Mouse (Mus musculus) liver, embryonic 13.5 days (tissue): ENCODE results near the gene Elp5. TPM values are rescaled to one million over a fixed set of nuclear protein-coding genes. Genes with fewer than 3 reads are reported as not detected.

Source experiments
- ATAC-seq: fragments of 200-750 bp; cut with Nextera tagmentation; 2 replicates; pipeline ENCODE4 v1.8.0; 2017; ENCODE audit warnings: low read depth, mild to moderate bottlenecking, moderate number of reproducible peaks, moderate library complexity
- DNase-seq: peaks from one replicate; pipeline ENCODE4 v3.0.0; 2022
- H3K27ac ChIP-seq: fragments of 300-500 bp; sonication (generic); 2 replicates; pipeline ENCODE4 v1.5.1; 2015; ENCODE audit warnings: moderate library complexity, mild to moderate bottlenecking, inconsistent platforms
- H3K27me3 ChIP-seq: fragments of 300-500 bp; sonication (generic); 2 replicates; pipeline ENCODE4 v1.6.1; 2015; ENCODE audit warnings: mild to moderate bottlenecking, inconsistent platforms
- H3K36me3 ChIP-seq: fragments of 300-500 bp; sonication (generic); 2 replicates; pipeline ENCODE4 v1.6.1; 2015; ENCODE audit warnings: mild to moderate bottlenecking, inconsistent platforms
- H3K4me1 ChIP-seq: fragments of 300-500 bp; sonication (generic); replicated peaks from 2 replicates; pipeline ENCODE4 v1.6.1; 2015; ENCODE audit warnings: inconsistent platforms
- H3K4me2 ChIP-seq: fragments of 300-500 bp; sonication (generic); 2 replicates; pipeline ENCODE4 v1.6.1; 2015; ENCODE audit warnings: inconsistent platforms, mild to moderate bottlenecking, moderate library complexity
- H3K4me3 ChIP-seq: fragments of 300-500 bp; sonication (generic); replicated peaks from 2 replicates; pipeline ENCODE4 v1.5.1; 2015; ENCODE audit warnings: mild to moderate bottlenecking, inconsistent platforms
- H3K9ac ChIP-seq: fragments of 300-500 bp; sonication (generic); 2 replicates; pipeline ENCODE4 v1.6.1; 2015; ENCODE audit warnings: mild to moderate bottlenecking, inconsistent platforms
- H3K9me3 ChIP-seq: fragments of 300-500 bp; sonication (generic); replicated peaks from 2 replicates; pipeline ENCODE4 v1.6.1; 2016; ENCODE audit warnings: inconsistent platforms
- WGBS: fragments of 180-500 bp; shearing (Covaris S2); methylation state at CpG from one replicate; pipeline ENCODE4 v1.1.7; 2015; ENCODE audit not compliant: insufficient replicate concordance; 5-methylcytosine and 5-hydroxymethylcytosine counted together
- polyA plus RNA-seq: library from polyadenylated mRNA; unstranded; fragments of >200 nt; fragmentation: Nextera tagmentation; extraction: Ambion mirVana; gene quantifications from 2 replicates; pipeline ENCODE4 v1.2.1, GENCODE M21; 2015

The Elp5 gene
- 84.9 and 86.9 TPM in 2 replicates for polyA plus RNA-seq

DNA sequence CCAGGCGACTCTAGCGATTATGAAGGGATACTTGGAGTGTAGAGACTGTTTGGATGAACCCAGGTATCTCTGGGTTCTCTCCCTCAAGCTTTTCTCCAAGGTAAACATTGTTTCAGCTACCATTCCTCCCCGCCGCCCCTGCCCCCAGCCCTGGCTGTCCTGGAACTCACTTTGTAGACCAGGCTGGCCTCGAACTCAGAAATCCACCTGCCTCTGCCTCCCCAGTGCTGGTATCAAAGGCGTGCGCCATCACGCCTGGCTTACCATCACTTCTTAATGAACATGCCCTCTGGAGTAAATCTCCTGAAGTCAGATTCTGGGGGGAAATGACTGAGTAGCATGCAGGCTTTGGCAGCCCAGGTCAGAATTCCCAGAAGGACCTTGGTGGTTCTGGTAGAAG is at the start of gene Elp5:
Elp5 (minus strand) TSS at position 293 of the 400 bp plus-strand sequence.
- Histone ChIP-seq H3K9me3 (no peaks in the 10 kb centered on the region), H3K4me3 (peak within 1 kb of the TSS; percentile 99), H3K27me3 (no peaks in the 10 kb centered on the region), H3K4me1 (peaks cover 34% of the 10 kb centered on the region), H3K9ac (peak within 1 kb of the TSS; percentile 99), H3K36me3 (peaks cover 57% of the 10 kb centered on the region), H3K27ac (peak within 1 kb of the TSS; percentile 98), H3K4me2 (peak within 1 kb of the TSS; percentile 95)
- no peak for DNase-seq
- ATAC-seq, result no peak
- WGBS, result 49% methylated on average over 8 of the region's 8 CpGs

DNA sequence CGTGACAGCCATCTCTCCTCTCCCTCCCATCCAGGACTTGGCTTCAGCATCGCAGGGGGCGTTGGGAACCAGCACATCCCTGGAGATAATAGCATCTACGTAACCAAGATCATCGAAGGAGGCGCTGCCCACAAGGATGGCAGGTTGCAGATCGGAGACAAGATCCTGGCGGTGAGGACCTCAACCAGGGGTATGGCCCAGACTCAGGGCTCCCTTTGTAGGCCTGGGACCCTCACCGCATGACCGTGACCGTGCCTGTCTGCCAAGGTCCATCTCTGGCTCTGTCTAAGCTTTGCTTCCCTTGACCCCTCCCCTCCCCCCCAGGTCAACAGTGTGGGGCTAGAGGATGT is 49.0 kb upstream of the Elp5 start:
- ATAC-seq, result no peak
- Histone ChIP-seq H3K27me3 (peaks cover 16% of the 10 kb centered on the region), H3K4me3 (no peak overlapping the region), H3K36me3 (peaks cover 4% of the 10 kb centered on the region; the same call in 1 of the 2 replicates), H3K4me1 (peaks cover 34% of the 10 kb centered on the region), H3K4me2 (no peak overlapping the region), H3K9ac (no peak overlapping the region), H3K9me3 (no peaks in the 10 kb centered on the region), H3K27ac (no peak overlapping the region)
- no peak for DNase-seq
- WGBS, result 90% methylated on average over 11 of the region's 11 CpGs

DNA sequence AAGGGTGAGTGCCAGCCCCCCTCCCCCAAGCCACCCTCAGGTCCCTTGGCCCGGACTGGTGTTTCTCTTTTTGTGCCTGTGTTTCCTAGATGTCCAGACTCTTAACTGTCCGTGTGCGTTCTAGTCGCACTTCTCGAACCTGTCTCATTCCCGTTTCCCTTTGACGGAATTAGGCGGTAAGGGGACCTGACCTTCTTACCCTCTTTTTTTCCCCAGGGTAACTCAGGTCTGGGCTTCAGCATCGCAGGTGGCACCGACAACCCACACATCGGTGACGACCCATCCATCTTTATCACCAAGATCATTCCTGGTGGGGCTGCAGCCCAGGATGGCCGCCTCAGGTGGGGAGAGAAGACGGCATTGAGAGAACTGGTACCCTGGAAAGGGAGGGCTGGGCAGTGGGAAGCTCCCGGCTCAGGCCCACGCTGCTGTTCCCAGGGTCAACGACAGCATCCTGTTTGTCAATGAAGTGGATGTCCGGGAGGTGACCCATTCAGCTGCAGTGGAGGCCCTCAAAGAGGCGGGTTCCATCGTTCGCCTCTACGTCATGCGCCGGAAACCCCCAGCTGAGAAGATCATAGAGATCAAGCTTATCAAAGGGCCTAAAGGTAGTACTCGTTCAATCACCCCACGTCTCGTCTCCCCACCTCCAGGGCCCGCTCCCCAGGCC is 48.5 kb upstream of the Elp5 start:
- Histone ChIP-seq H3K4me3 (no peak overlapping the region), H3K27me3 (peaks cover 21% of the 10 kb centered on the region), H3K36me3 (peaks cover 4% of the 10 kb centered on the region; the same call in 1 of the 2 replicates), H3K4me1 (peaks cover 39% of the 10 kb centered on the region), H3K4me2 (no peak overlapping the region), H3K9ac (no peak overlapping the region), H3K9me3 (no peaks in the 10 kb centered on the region), H3K27ac (no peak overlapping the region)
- ATAC-seq (no peak), DNase-seq (no peak)
- 84% methylated on average over 28 of the region's 28 CpGs for WGBS

DNA sequence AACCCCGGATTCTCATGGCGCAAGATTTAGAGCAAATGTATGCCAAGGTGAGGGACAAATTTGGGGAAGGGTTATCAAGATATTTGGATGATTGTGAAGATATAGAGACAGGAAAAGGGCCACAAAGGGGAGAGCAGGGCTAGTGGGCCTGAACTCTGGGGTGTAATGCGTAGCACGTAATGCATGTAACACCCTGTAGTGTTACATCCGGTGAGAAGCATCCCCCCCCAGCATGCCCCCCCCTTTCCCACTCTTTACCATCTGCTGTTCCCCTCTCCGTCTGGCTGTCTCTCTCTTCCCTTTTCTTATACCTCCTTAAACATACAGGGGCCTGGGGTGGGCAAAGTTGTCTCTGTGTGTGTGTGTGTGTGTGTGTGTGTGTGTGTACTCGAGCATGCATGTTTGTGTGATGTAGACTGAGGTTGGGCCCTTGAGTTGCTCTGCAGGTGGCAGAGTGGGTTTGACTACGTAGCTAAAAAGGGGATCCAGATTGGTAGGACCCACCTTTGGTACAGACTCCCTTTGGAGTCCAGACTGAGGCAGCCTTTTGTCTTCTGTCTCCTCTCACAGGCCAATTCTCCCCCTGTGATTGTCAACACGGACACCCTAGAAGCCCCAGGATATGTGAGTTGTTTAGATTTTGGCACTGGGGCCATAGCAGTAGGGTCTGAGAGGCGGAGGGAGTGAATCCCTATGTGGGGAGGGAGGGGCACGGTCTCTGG is 47.7 kb upstream of the Elp5 start:
- DNase-seq, result no peak

DNA sequence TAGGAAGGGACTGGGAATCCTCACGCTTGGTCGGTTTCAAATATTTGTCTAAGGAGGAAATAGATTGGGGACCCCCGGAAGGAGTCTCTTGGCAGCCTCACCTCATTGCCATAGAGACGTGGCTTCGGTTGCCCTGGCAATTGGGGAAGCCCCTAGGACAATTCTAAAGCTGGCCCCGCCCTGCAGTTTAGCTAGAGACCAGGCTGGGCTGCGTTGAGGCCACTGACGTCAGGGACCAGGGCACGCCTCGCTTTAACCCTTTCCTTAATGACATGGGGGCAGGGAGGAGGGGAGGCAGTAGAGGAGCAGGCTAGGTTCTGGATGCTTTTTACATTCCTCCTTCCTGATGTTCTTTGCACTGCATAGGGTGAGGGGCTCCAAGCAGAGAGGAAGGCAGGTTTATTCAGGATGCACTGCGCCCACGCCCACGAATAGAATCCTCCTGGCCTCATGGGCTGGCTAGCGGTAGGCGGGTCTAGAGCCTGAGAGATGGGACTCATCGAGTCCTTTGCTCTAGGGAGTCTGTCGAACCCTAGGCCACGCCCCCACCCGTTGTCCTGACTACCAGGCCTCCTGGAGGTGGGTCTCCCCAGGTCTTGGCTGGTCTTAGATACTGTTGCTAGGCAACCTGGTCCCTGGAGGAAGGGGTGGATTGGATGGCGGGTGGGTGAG is 46.9 kb upstream of the Elp5 start:
- WGBS, result 5% methylated on average over 20 of the region's 20 CpGs
- Histone ChIP-seq H3K9me3 (no peaks in the 10 kb centered on the region), H3K4me3 (peak overlapping the region; percentile 20; the same call in 1 of the 2 replicates), H3K4me1 (peaks cover 39% of the 10 kb centered on the region), H3K27ac (no peak overlapping the region), H3K9ac (no peak overlapping the region), H3K27me3 (peaks cover 36% of the 10 kb centered on the region), H3K4me2 (peak overlapping the region; percentile 45), H3K36me3 (peaks cover 4% of the 10 kb centered on the region; the same call in 1 of the 2 replicates)
- DNase-seq (peak; percentile 28), ATAC-seq (peak; percentile 40)

More for the DNA sequence above, 47.7 kb upstream of the Elp5 start:
- H3K4me1 ChIP-seq, result peaks cover 39% of the 10 kb centered on the region
- H3K4me3 ChIP-seq, result no peak overlapping the region
- H3K9me3 ChIP-seq, result no peaks in the 10 kb centered on the region
- H3K36me3 ChIP-seq, result peaks cover 4% of the 10 kb centered on the region; the same call in 1 of the 2 replicates
- H3K27me3 ChIP-seq, result peaks cover 29% of the 10 kb centered on the region
- H3K9ac ChIP-seq, result no peak overlapping the region
- no peak for ATAC-seq
- peak overlapping the region; percentile 45 for H3K4me2 ChIP-seq
- 59% methylated on average over 11 of the region's 11 CpGs for WGBS
- no peak overlapping the region for H3K27ac ChIP-seq

DNA sequence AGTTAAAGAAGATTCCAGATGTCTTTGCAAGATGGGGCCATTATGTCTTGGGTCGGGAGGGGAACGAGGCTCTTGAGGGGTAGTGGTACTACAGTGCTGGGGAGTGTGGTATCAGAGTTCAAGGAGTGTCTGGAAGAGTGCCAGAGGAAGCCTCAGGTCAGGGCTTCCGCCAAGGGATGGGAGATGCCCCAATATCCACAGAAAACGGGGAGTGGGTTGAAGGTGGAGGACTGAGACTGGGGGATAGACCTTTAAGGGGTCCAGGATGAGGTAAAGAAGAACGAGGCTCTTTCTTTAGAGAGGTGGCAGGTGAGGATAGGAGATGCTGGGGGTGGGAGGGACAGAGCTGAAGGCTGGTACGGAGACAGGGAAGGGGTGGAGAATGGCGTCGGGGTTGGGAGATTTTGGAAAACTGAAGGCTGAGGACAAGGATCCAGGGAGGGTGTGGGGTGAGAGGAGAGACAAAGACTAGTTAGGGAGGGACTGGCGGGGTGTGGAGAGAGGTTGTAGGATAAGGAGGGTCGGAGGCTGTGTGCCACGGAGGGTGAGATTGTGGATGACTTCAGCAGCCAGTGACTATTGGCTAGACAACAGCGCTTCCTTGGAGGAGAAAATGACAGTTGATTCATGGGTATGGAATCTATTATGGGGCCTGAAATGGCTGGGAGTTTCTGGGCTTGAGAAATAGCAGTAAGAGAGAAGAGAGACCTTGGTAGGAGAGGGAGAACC is 46.2 kb upstream of the Elp5 start:
- Histone ChIP-seq H3K4me2 (peak overlapping the region; percentile 45), H3K27ac (no peak overlapping the region), H3K36me3 (peaks cover 4% of the 10 kb centered on the region; the same call in 1 of the 2 replicates), H3K27me3 (peaks cover 43% of the 10 kb centered on the region), H3K9ac (no peak overlapping the region), H3K9me3 (no peaks in the 10 kb centered on the region), H3K4me1 (peaks cover 46% of the 10 kb centered on the region), H3K4me3 (no peak overlapping the region; the same call in 1 of the 2 replicates)
- 27% methylated on average over 12 of the region's 12 CpGs for whole genome bisulfite sequencing
- ATAC-seq, result no peak
- DNase-seq, result no peak

DNA sequence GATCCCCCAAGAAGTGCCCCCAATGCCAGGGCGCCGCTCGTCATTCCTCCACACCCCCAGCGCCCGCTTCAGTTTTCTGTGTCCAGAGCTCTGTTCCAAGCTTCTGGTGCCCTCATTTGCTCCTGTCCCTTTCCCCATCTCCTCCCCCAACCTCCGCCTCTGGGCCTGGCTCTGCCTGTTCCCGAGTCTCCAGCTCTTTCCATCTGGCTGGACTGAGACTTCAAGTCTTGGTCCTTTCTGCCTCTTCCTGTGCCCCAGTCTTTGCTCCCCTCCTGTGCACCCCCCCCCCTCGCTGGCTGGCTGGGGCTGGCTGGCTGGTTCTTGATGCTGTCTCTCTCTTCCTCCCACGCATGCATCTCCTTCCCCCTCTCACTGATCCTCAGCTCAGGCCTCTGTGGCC is 45.1 kb upstream of the Elp5 start:
- WGBS, result 65% methylated on average over 9 of the region's 9 CpGs
- Histone ChIP-seq H3K4me1 (peaks cover 54% of the 10 kb centered on the region), H3K9me3 (no peaks in the 10 kb centered on the region), H3K4me2 (peak overlapping the region; percentile 40), H3K27ac (no peak overlapping the region; the same call in 1 of the 2 replicates), H3K4me3 (no peak overlapping the region), H3K36me3 (peaks cover 4% of the 10 kb centered on the region; the same call in 1 of the 2 replicates), H3K9ac (no peak overlapping the region), H3K27me3 (peaks cover 55% of the 10 kb centered on the region)
- no peak for DNase-seq
- no peak for ATAC-seq

DNA sequence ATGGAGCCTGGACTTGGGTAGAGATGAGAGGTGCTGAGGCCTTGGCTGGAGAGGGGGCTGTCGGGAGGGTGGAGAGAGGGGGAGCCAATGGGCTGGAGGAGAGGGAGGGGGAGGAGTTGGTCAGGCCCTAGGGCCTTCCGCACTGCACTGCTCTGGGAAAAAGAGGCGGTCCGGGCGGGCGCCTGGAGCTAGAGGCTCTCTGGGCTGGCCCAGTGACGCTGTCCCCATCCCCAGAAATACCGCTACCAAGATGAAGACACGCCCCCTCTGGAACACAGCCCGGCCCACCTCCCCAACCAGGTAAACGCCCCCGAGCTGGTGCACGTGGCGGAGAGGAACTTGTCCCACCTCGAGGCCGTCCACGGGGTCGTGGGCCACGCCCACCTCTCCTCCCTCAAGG is 44.4 kb upstream of the Elp5 start:
- Histone ChIP-seq H3K9ac (no peak overlapping the region), H3K4me1 (peaks cover 55% of the 10 kb centered on the region), H3K9me3 (no peaks in the 10 kb centered on the region), H3K27me3 (peaks cover 59% of the 10 kb centered on the region), H3K27ac (no peak overlapping the region), H3K36me3 (peaks cover 4% of the 10 kb centered on the region; the same call in 1 of the 2 replicates), H3K4me2 (peak overlapping the region; percentile 40), H3K4me3 (no peak overlapping the region; the same call in 1 of the 2 replicates)
- DNase-seq (no peak), ATAC-seq (peak; percentile 57)
- WGBS, result 24% methylated on average over 19 of the region's 19 CpGs

DNA sequence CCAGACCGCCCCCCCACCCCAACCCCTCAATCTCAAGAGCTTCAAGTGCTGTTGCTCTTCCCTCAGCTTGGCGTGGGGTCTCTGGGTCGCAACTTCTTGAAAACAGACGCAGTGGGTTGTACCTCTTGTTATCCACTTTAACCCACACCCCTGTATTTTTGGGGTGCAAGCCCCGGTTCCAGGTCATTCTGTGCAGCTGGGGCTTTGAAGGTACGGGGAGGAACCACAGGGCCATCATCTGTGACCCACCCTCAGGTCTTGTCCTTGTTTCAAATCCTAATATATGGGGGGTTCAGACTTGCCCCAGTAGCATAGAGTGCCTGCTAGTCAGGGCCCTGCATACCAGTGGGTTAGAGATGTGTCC is 41.8 kb upstream of the Elp5 start:
- H3K27ac ChIP-seq, result no peak overlapping the region
- 21% methylated on average over 6 of the region's 6 CpGs for WGBS
- ATAC-seq (no peak), DNase-seq (no peak)
- H3K27me3 ChIP-seq, result peaks cover 59% of the 10 kb centered on the region
- peak overlapping the region; percentile 14 for H3K4me3 ChIP-seq
- peak overlapping the region; percentile 45 for H3K4me2 ChIP-seq
- peaks cover 70% of the 10 kb centered on the region for H3K4me1 ChIP-seq
- H3K36me3 ChIP-seq, result no peaks in the 10 kb centered on the region
- no peak overlapping the region for H3K9ac ChIP-seq
- no peaks in the 10 kb centered on the region for H3K9me3 ChIP-seq

DNA sequence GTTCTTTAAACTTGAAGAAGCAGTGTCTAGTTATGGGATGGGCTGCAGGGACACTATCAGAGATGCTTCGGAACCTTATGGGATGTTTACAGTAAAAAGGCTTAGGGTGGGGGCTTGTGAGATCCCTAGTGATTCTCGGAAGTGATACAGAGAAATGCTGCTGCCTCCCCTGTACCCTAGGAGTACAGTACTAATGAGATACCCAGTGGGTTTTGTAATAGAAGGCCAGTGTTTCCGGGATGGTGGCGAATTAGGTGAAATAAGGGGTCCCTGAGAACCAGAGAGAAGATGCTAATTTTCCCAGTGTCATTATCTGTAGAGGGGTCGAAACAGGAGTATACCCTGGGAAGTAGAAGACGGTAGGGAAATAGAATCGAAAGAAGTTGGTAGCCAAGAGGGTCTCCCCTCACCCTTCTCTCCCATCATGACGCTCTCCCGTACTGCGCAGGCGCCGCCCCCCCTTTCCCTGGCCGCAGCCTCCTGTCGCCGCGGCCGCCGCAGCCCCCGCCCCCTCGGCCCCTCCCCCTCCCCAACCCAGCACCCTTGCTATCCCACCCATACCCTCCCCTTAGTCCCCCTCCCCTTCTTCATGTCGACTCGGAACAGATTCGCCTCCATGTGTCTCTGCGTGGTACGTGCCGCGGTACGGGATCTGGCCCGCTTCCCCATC is 41.3 kb upstream of the Elp5 start:
- no peak for DNase-seq
- H3K27ac ChIP-seq, result no peak overlapping the region
- peaks cover 70% of the 10 kb centered on the region for H3K4me1 ChIP-seq
- peak overlapping the region; percentile 14 for H3K4me3 ChIP-seq
- peak overlapping the region; percentile 45 for H3K4me2 ChIP-seq
- no peaks in the 10 kb centered on the region for H3K36me3 ChIP-seq
- no peak for ATAC-seq
- H3K27me3 ChIP-seq, result peaks cover 58% of the 10 kb centered on the region
- 8% methylated on average over 26 of the region's 29 CpGs for WGBS
- H3K9me3 ChIP-seq, result no peaks in the 10 kb centered on the region
- H3K9ac ChIP-seq, result no peak overlapping the region
